Mouse (Mus musculus) thymus, adult 2 months (tissue): ENCODE measurements at regions not wholly inside any gene's neighbourhood (a gene's known extent, or its start where the extent isn't known, plus 50 kb on each side); places are given as distances from the start of the nearest gene placed in this dataset.

Source experiments
- CTCF ChIP-seq: fragments of 200-500 bp; IDR thresholded peaks from 2 replicates; pipeline ENCODE4 v1.5.1; 2012; ENCODE audit warnings: mild to moderate bottlenecking, control low read depth, low read length, moderate library complexity, borderline replicate concordance; ENCODE audit not compliant: control insufficient read depth, poor library complexity, insufficient read depth; ENCODE audit errors: extremely low read depth
- POLR2A ChIP-seq: fragments of 200-500 bp; IDR thresholded peaks from 2 replicates; pipeline ENCODE4 v1.6.1; 2012; ENCODE audit warnings: mild to moderate bottlenecking, low read length, control low read depth, moderate library complexity; ENCODE audit not compliant: control insufficient read depth, poor library complexity, insufficient read depth; ENCODE audit errors: extremely low read depth

- TF ChIP-seq CTCF (no peak), POLR2A (no peak)
Measured at GRCm38 (mm10) chr11:22669267-22669666, 157.4 kb downstream of the Tmem17 start.
